Mouse (Mus musculus) c-Kit-positive CD71-negative TER-119-negative erythroid progenitor cells, embryonic 14.5 days (primary cell): Measurements from ENCODE around the gene Nop53.

Experiments
- DNase-seq: peaks from one replicate; pipeline ENCODE4 v3.0.0-alpha.2; 2013; ENCODE audit warnings: low read depth

Nop53 gene

DNA sequence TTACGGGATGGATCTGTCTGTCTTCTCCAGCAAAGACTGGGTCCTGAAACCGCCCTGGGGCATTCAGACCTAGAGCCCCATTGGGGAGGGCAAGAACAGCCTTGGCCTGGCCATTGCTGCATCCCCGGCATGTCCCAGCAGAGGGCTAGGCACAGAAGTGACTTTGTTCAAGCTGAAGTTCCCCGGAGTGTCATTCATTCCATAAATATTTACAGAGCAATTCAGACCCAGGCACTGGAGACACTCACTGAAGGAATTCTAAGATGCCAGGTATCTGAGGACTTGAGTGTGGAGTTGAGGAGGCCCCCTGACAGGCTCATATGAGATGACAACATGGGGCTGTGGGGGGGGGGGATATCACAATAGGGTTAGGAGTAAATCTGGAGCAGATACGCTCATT lies 10.3 kb upstream of the Nop53 start:
- no peak for DNase-seq

DNA sequence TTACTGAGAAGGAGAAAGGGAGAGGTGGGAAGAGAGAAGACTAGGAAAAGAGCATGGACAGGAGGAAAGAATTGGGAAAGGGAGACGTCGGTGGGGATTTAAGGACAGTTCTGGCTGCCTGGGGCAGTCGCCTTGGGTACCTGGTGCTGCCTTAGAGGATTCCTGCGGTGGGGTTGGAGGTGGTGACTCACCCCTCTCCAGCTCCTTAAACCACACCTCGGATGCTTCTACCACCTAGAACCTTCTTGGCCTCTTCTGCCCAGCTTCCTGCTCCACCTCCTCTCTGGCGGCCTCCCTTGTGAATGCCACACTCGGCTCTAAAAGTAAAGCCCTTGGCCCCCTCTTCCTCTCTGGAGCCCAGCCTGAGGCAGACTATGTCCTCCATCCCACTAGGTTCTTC lies 9.6 kb upstream of the Nop53 start:
- DNase-seq = no peak

DNA sequence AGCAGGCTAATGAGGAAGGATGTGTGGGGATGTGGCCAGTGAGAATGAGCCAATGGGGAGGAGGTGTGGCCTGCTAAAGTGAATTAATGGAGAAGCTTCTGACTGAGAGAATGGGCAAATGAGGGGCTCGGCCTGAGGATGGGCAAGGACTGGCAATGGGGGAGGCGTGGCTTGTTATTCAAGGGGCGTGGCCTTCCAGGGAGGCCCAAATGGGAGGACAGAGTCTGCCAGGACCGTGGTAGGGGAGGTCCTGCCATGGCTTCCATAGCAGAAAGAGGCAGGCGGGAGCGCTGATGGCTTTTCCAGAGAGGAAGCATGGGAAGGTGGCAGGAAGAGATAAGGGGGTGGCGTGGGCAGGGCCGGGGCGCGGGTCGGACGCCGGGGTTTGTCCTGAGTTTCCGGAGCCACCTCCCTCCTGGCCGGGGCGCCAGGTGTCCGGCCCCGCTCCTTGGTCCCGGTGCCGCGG lies 9.1 kb upstream of the Nop53 start:
- peak; percentile 47 for DNase-seq

DNA sequence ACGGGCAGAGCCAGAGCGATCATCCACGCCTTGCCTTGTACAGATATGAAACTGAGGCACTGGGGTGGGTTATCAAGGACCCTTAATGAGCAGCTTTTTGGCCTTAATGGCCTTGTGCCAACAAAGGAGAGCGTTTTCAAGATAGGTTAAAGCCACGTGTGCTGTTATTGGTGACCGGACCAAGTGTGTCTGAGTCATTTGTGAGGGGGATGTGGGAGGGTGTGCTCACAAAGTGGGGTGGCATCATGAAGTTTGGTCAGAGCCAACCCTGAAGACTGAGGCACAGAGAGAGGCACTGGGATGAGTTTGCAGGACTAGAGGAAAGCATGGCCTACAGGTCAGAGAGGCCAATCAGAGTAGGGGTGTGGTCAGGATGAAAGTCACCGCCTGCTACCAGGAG lies 8.6 kb upstream of the Nop53 start:
- no peak for DNase-seq

DNA sequence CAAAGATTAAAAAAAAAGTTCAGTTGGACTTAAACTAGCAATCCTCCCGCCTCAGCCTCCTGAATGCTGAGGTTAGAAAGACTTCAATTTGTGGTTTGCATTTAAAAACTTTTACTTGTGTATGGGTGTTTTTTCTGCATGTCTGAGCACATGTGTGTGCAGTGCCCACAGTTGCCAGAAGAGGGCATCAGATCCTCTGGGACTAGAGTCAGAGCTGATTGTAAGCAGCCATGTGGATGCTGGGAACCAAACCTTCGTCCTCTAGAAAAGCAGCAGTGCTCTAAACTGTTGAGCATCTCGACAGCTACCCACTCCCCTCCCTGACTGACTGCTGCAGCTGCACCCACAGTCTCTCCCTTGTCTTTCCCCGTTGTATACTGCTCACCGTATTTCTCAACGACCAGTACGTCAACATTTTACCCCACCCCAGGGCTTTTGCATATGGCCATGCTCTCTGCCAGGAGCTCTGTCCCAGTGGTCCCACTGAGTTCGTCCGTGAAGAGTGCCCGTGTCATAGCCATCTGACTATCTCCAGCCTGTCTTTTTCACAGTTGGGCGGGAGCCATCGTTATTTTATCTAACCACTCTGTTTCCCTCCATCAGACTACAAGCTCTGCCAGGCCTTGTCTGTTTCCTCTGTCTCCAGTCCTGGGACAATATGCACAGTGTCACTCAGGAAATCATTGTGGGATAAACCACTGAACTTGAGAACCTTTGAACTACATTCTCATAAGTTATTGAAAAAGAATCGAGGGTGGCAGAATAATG lies 7.6 kb upstream of the Nop53 start:
- no peak for DNase-seq

DNA sequence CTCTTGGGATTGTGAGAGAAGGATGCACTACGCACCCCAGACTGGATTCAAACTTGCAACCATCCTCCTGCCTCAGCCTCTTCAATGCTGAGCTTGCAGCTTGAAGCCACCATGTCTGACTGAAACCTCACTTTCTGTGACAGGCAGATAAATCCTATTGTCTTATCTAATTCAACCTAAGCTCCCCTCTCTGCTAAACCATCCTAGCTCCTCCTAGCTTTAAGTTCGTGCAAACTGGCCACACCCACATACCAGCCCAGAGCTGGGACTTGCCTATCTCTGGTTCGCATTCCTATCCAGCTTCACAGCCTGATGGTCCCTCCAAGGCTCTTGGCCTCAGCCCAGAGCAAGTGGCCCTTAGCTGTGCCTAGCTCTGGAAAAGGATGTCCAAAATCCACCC lies 6.5 kb upstream of the Nop53 start:
- no peak for DNase-seq

DNA sequence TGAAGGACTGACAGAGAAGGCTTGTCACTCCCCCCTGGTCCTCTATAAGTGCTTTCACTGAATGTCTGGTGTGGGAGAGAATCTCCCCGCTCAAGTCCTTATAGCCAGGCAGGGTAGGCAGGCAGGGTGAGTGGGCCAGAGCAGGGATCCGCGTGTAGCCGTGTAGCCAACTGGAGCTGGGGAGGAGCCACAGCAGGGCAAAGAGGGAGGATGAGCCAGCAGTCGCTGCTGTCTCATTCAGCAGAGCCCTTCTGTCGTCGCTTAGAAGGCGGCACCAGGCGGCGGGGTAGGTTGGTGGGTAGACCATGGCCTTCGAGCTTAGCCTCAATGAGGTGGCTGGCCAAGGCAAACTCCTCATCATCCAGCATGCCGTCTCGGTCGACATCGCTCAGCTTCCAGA lies 4.1 kb upstream of the Nop53 start:
- DNase-seq = no peak

DNA sequence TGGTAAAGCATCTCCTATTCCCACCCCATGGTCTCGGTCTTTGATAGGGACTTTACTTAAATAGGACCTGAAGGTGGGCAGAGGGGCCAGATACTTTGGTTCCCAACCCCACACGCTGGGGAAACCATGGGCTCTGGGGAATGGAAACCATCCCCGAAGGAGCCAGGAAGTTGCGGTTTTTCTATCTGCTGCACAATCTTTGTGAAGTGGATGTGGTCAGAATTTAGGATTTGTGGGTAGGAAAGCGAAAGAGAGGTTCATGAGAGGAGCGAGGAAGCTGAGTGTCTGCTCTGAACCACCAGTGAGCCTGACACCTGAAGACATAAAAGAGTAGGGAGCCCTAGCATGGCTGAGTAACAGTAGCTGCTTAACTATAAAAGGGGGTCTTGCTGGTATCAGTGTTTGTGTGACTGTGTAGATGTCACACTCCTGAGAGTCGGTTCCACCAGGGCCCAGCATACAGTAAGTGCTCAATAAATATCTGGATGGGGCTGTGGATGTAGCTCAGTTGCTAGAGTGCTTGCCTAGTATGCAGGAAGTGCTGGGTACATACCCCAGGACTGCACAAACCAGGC lies 3.4 kb upstream of the Nop53 start:
- DNase-seq = no peak

DNA sequence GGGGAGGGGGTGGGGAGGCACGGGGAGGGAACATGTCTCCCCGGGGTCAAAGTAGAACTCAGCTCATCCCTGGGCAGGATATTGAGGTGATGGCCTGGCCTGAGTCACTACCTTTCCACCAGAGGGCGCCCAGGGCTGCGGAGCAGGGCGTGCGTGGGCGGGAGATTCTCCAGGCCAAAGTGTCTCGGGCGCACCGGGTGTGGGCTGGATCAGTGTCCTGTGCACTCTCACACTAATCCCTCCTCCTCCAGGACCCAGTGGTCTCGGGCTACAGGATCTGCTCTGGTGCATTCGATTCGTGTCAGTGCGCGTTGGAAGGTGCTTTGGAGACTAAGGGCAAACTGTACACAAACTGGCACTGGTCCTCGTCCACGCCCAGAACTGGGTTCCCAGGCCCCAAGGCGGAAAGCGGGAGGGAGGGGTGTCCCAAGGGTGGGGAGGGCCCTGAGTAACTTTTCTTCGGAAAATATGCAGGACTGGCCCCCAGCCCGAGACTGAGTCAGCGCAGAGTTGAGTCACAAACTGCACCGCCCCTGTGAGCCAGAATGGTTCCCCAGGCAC lies 2.6 kb upstream of the Nop53 start:
- DNase-seq = peak; percentile 77

DNA sequence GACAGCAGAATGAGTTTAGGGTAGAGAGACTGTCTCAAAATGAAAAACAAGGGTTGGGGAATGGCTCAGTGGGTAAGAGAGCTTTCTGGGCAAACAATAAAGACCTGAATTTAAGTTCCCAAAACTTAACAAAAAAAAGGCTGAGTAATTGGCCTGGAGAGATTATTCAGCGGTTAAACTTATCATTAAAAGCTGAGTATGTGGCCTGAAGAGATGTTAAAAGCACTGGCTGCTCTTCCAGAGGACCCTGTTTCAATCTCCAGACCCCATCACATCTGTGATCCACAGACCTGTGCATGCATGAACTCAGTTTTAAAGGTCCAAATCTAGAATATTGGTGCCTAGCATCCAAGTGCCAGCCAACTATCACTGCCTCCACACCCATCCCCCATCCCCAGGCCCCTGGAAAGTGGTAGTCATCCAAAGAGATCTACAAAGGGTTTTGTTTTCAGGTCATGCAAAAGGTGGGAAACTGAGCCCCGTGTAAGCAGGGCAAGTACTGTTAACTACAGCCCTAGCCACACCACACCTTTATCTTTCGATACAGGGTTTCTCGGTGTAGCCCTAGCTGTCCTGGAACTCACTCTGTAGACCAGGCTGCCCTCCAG lies 1.9 kb upstream of the Nop53 start:
- no peak for DNase-seq

DNA sequence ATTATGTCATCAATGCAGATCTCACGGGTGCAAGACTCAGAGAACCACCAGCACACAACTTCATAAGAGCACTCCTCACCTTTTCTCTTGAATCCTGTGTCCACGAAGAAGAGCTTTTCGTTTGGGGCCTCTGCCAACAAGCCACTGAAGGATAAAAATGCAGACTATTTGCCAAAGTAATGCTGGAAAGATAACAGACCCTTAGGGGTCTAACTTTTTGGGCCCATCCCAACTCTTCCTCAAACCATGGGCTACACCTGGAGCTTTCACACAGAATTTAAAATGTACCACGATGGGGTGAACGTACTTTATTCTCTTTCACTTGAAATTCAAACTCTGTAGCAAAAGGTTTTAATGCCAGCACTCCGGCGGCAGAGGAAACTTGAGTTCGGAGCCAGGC lies 663 bp downstream of the Nop53 start:
- no peak for DNase-seq

DNA sequence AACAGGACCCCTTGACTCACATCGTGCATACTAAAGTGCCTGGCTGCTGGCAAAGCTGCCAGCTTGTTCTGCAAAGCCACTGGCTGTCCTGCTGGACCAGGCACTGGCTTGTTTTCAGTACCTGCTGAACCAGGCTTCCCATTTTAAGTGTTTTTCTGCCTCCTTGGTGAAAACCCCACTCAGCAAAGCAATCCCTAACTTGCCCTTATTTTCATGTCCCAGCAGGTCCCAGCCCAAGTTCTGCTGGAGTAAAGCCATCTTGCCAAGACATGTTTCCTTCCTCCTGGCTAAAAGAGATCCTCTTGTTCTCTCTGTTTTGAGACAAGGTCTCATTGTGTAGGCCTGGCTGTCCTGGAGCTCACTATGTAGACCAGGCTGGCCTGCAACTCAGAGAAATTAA lies 1.6 kb downstream of the Nop53 start:
- DNase-seq = no peak

DNA sequence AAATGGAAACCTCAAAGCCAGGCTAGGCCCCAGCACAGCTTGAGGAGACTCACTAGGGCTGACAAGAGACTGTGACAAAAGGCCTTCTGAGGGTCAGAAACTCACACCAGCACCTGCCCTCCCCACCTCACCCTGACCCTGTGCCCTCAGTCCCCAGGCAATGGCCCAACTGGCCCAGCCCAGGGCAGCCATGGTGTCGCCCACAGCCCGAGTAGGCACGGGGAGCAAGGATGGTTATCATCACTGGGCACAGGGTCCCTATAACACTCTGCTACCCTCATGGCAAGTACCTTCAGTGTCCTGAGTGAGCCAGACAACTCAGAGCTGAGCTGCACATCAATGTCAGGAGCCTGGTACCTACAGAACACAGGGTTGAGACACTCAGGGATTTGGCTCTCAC lies 7.3 kb downstream of the Nop53 start:
- DNase-seq = no peak

DNA sequence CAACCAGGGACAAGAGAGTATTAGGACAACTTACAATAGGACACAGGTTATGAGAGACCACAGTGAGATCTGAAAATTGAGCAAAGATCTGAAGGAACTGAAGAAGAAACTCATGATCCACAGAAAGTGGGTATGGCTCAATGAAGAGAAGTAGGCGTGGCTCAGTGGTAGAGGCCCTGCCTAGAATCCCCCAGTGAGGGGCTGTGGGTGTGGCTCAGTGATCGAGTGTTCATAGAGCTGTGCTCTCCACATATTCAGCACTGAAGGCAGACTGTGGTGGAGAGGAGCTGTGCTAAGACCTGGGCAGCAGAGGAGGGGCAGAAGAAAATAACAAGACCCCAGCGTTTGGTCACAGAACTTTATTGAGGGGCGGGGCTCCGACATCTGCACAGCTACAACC lies 8.4 kb downstream of the Nop53 start:
- DNase-seq = no peak

DNA sequence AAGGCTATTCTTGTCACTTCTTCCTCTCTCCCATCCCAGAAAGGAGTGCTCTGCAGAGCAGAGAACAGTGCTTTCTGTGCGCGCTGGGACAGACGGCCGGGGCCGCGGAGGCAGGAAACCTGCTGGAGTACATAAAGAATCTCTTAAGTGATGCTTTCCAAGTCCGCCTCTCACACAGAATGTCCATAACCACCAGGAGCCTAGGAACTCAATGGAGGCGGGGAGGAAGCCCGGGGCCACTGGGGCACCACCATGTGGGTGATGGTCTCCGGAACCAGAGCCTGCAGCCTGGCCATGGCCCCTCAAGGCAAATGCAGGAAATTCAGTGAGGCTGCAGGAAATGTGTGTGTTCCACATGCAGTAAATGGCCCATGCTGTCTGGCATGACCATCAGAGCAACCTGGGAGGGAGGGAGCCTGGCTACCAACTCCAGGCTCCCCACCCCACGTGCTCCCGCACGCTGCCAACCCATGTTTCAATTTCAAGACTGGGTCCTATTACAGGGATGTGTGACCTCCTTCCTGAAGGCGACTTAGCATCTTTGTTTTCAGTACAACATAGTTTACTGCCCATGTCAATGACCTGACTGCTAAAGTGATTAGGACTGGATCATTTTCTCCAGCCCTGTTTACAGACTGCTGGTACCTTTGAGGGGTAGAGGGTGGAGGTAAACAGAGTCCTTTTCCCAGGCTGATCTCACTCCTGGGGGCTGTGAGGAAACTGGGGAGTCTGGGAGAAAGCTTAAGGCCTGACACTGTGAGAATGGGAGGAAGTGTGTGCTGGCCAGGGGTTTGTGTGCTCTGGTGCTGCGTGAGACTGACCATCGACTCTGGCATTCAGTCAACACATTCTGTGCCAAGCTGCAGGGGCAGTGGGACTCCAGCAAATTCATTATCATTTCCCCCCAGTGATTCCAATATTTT lies 12.2 kb downstream of the Nop53 start:
- DNase-seq = no peak

DNA sequence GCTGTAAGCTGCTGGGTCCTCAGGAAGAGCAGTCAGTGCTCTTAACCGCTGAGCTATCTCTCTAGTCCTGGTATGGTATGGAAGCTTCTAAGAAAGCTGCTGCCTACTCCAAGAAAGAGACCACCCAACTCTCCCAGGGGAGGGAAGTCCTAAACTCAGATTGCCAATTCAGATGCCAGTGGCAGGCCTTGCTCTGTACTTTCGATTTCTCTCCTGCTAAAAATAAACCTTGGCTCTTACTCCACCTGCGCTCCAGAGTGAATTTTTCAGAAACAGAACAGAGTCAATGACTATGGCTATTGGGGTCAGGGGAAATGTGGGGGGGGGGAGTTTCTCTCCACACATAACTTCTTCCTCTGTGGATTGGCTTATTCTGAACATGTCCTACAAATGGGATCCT lies 14.2 kb downstream of the Nop53 start:
- DNase-seq = no peak

DNA sequence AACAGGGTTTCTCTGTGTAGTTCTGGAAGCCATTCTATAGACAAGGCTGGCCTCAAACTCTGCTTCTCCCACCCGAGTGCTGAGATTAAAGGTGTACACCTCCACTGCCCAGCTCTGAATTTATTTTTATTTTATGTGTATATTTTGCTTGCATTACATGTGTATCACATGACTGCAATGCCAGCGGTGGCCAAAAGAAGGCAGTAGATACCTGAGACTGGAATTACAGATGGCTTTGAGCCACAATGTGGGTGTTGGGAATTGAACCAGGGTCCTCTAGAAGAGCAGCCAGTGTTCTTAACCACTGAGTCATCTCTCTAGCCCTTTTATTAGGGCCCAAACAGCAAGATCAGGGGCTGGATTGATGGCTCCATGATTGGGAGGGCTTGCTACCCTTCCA lies 15.3 kb downstream of the Nop53 start:
- no peak for DNase-seq

DNA sequence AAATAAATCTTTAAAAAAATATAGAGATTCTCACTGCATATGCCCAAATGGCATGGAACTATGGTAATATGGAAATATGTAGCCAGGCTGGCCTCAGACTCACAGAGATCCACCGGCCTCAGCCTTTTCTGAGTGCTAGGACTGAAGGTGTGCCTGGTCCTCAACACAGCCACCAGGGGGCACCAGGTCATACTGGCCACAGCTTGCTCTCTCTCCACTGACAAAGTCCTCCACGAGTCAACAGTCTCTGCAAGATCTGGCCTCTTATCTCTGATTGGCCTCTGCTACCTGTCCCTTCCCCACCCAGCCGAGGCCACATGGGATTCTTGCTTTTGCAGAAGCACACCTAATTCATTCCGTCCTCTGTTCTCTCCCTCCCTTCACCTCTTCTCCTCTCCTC lies 16.0 kb downstream of the Nop53 start:
- peak; percentile 60 for DNase-seq

DNA sequence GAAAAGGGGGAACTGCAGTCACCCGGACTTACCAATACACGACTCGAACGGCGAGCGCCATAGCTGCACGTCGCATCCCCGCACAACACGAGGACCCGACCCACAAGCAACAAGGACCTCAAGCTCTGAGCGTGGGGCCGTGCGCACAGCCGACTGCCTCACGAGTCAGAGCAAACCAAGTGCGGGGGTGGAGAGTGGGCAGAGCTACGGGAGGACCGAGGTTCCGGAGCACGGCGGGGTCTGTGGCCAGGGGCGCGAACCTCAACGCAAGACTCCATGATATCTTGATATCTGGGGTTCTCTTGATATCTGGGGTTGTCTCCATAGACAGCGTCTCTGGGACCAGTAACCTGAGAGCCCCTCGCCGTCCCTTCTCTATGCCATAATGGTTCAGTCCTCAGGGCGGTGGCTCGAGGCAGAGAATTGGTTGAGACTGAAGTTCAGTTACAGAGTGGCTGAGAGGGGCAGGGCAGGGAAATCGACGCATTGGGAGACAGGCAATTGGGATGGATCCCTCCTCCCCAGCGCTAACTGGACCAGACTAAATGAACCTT lies 23.6 kb downstream of the Nop53 start, which contains the start of gene Selenow:
Gene Selenow, minus strand, starts transcription at position 183 of the 554 bp plus-strand sequence.
- DNase-seq = peak; percentile 74

DNA sequence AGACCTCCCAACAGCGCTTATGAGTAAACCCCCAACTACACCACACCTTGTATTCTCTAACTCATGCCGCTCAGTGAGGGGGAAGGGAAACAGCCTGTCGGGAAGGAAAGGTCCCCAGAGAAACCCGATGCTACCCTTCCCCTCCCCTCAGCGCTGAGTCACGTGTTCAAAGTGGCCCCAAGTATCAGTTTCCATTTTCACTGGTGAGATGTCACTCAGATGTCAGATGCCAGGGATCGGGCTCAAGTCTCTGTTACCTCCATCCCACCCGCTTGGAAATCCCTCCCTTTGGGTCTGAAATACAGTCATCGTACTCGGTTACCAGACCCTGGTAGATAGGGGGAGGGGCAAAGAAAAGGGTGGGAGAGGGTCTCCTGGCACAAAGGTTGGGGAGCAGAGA lies 24.1 kb downstream of the Nop53 start:
- DNase-seq = no peak

DNA sequence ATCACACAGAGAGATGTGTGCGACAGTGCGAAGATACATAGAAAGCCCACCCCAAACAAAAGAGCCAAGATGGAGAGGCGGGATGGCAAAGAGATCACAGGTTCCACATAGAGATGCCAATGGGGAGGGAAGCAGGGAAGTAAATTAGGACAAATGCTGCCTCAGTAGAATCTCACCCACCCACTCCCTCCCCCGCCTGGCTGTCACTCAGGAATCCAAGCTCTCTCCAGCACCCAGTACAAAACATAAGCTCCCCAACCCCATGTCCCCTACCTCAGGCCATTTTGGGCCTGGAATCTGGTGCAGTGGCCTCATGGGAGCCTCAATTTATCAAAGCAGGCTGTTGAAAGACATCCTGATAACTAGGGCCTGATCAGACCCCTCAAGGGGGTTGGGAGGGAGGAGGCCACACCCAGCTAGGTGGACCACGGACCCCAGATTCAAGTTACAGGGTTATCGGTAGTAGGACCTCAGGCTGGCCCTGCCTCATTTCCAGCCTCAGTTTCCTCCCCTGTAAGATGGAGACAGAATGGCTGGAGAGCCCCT lies 25.2 kb downstream of the Nop53 start:
- no peak for DNase-seq

DNA sequence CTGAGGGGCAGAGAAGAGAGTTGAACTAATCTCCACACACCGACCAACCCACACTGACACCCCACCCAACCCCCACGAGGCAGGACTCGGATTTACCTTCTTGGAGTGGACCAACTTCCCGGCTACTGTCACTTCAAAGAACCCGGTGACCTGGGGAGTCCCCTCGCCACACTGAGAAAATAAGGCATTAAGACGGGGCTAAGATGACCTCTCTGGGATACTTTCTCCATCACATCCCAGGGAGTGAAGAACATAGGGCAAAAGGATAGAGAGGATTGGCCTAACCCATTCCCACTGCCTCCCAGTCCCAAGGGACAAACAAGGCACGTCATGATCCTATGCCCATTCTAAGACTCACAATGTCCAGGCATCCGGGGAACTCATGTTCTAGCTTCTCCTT lies 25.9 kb downstream of the Nop53 start:
- no peak for DNase-seq
